Mouse (Mus musculus): Measurements from ENCODE around the gene E130114P18Rik. TPM values are rescaled to one million over a fixed set of nuclear protein-coding genes. Genes with fewer than 3 reads are reported as not detected.

E130114P18Rik gene
- polyA plus RNA-seq, 1 experiment from 2014 or later = 26.3 TPM

GRCm38 (mm10) chr4:97618668-97619373 lies 159.1 kb downstream of the E130114P18Rik start:
- H3K27me3 ChIP-seq (ENCODE audit: control insufficient read depth, insufficient read depth, low read length) = no peaks in the 10 kb centered on the region
- H3K27ac ChIP-seq = peak overlapping the region; percentile 49
- H3K36me3 ChIP-seq (replicated peaks; ENCODE audit: control insufficient read depth, insufficient read depth) = no peaks in the 10 kb centered on the region
- WGBS = 47% methylated on average over 15 of the region's 15 CpGs
- H3K9me3 ChIP-seq (ENCODE audit: control insufficient read depth, low read length) = no peaks in the 10 kb centered on the region
- DNase-seq (ENCODE audit: low spot score) (peak; percentile 41), ATAC-seq (ENCODE audit: low FRiP score) (peak; percentile 80)
- H3K4me2 ChIP-seq (replicated peaks) = peak overlapping the region; percentile 36
- no peak overlapping the region; the same call in 1 of the 2 replicates for H3K9ac ChIP-seq
- H3K4me3 ChIP-seq (replicated peaks; ENCODE audit: low read length) = no peak overlapping the region
- peaks cover 4% of the 10 kb centered on the region; the same call in 1 of the 2 replicates for H3K4me1 ChIP-seq (replicated peaks; ENCODE audit: control insufficient read depth, insufficient read depth, low read length)

- DNase-seq (ENCODE audit: low spot score) = no peak
- Histone ChIP-seq H3K4me3 (replicated peaks; ENCODE audit: low read length) (no peak overlapping the region), H3K27ac (no peak overlapping the region), H3K27me3 (ENCODE audit: control insufficient read depth, insufficient read depth, low read length) (no peaks in the 10 kb centered on the region), H3K9me3 (ENCODE audit: control insufficient read depth, low read length) (no peaks in the 10 kb centered on the region), H3K4me1 (replicated peaks; ENCODE audit: control insufficient read depth, insufficient read depth, low read length) (peaks cover 10% of the 10 kb centered on the region; the same call in 1 of the 2 replicates), H3K9ac (no peak overlapping the region), H3K4me2 (replicated peaks) (no peak overlapping the region), H3K36me3 (replicated peaks; ENCODE audit: control insufficient read depth, insufficient read depth) (no peaks in the 10 kb centered on the region)
- 81% methylated on average over 3 of the region's 3 CpGs for WGBS
- no peak for ATAC-seq (ENCODE audit: low FRiP score)
Observed at GRCm38 (mm10) chr4:97615031-97615430, 162.8 kb downstream of the E130114P18Rik start.

GRCm38 (mm10) chr4:97611251-97611847 lies 166.5 kb downstream of the E130114P18Rik start:
- ATAC-seq (ENCODE audit: low FRiP score) (peak; percentile 54), DNase-seq (ENCODE audit: low spot score) (peak; percentile 62)
- H3K4me2 ChIP-seq (replicated peaks) = no peak overlapping the region

GRCm38 (mm10) chr4:97609831-97610727 lies 167.8 kb downstream of the E130114P18Rik start:
- no peak overlapping the region for H3K4me2 ChIP-seq (replicated peaks)
- ATAC-seq (ENCODE audit: low FRiP score) = 0 out of 2 replicates have a peak, but pooled peaks have one; percentile 37

More at GRCm38 (mm10) chr4:97611251-97611847, 166.5 kb downstream of the E130114P18Rik start:
- H3K27ac ChIP-seq = peak overlapping the region; percentile 53
- 62% methylated on average over 11 of the region's 11 CpGs for WGBS
- no peaks in the 10 kb centered on the region for H3K36me3 ChIP-seq (replicated peaks; ENCODE audit: control insufficient read depth, insufficient read depth)
- H3K9me3 ChIP-seq (ENCODE audit: control insufficient read depth, low read length) = no peaks in the 10 kb centered on the region
- peaks cover 10% of the 10 kb centered on the region for H3K4me1 ChIP-seq (replicated peaks; ENCODE audit: control insufficient read depth, insufficient read depth, low read length)
- no peaks in the 10 kb centered on the region for H3K27me3 ChIP-seq (ENCODE audit: control insufficient read depth, insufficient read depth, low read length)
- no peak overlapping the region for H3K9ac ChIP-seq
- H3K4me3 ChIP-seq (replicated peaks; ENCODE audit: low read length) = no peak overlapping the region

DNA sequence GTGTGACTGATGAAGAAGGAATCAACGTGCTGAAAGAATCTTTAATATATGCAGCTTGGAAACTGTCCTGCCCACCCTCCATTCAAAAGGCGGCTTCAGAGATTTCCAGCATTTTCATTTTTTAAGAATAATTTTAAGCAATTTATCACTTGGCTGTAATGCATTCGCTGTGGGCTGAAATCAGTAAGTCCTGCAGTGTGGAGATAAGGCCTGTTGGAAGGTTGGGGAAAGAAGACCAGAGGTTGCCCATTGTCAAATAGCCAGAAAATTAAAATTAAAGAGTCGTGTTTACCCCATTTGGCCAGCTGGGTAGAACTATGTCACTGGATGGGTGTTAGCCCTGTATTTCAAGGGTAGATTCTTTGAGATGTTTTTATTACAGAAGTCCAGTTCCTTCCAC lies 168.5 kb downstream of the E130114P18Rik start:
- Histone ChIP-seq H3K9me3 (ENCODE audit: control insufficient read depth, low read length) (no peaks in the 10 kb centered on the region), H3K9ac (no peak overlapping the region), H3K4me1 (replicated peaks; ENCODE audit: control insufficient read depth, insufficient read depth, low read length) (peaks cover 10% of the 10 kb centered on the region), H3K4me2 (replicated peaks) (no peak overlapping the region), H3K4me3 (replicated peaks; ENCODE audit: low read length) (no peak overlapping the region), H3K27ac (peak overlapping the region; percentile 53), H3K36me3 (replicated peaks; ENCODE audit: control insufficient read depth, insufficient read depth) (no peaks in the 10 kb centered on the region), H3K27me3 (ENCODE audit: control insufficient read depth, insufficient read depth, low read length) (no peaks in the 10 kb centered on the region)
- ATAC-seq (ENCODE audit: low FRiP score) (no peak), DNase-seq (ENCODE audit: low spot score) (no peak)
- WGBS = 73% methylated on average over 4 of the region's 4 CpGs

More at GRCm38 (mm10) chr4:97609831-97610727, 167.8 kb downstream of the E130114P18Rik start:
- Histone ChIP-seq H3K4me3 (replicated peaks; ENCODE audit: low read length) (no peak overlapping the region), H3K9ac (no peak overlapping the region), H3K9me3 (ENCODE audit: control insufficient read depth, low read length) (no peaks in the 10 kb centered on the region), H3K27ac (peak overlapping the region; percentile 53), H3K27me3 (ENCODE audit: control insufficient read depth, insufficient read depth, low read length) (no peaks in the 10 kb centered on the region), H3K4me1 (replicated peaks; ENCODE audit: control insufficient read depth, insufficient read depth, low read length) (peaks cover 10% of the 10 kb centered on the region), H3K36me3 (replicated peaks; ENCODE audit: control insufficient read depth, insufficient read depth) (no peaks in the 10 kb centered on the region)
- WGBS = 22% methylated on average over 10 of the region's 10 CpGs
- peak; percentile 47 for DNase-seq (ENCODE audit: low spot score)

DNA sequence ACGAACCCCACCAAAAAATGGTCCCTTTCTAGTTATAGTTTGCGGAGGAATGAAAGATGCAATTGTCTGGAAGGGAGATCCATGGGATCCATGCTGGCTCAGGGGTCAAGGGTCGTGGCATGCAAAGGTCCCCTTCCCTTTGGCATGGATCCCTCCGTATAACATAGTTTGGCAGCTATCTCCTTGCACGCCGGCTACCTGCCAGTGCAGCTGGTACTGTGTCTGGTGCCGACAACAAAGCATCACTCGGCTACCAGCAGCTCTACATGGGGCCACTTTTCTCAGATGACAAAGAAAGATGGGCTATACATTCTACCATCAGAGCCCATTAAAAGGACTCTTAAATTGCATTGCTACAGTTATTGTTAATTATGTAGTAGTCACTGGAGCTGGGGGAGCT lies 169.2 kb downstream of the E130114P18Rik start:
- H3K27ac ChIP-seq = peak overlapping the region; percentile 53; the same call in 1 of the 2 replicates
- DNase-seq (ENCODE audit: low spot score) (no peak), ATAC-seq (ENCODE audit: low FRiP score) (peak; percentile 32; the same call in 1 of the 2 replicates)
- H3K4me3 ChIP-seq (replicated peaks; ENCODE audit: low read length) = no peak overlapping the region
- peaks cover 10% of the 10 kb centered on the region for H3K4me1 ChIP-seq (replicated peaks; ENCODE audit: control insufficient read depth, insufficient read depth, low read length)
- H3K9ac ChIP-seq = no peak overlapping the region
- H3K4me2 ChIP-seq (replicated peaks) = no peak overlapping the region
- 44% methylated on average over 8 of the region's 8 CpGs for WGBS
- H3K27me3 ChIP-seq (ENCODE audit: control insufficient read depth, insufficient read depth, low read length) = no peaks in the 10 kb centered on the region
- no peaks in the 10 kb centered on the region for H3K36me3 ChIP-seq (replicated peaks; ENCODE audit: control insufficient read depth, insufficient read depth)
- no peaks in the 10 kb centered on the region for H3K9me3 ChIP-seq (ENCODE audit: control insufficient read depth, low read length)

GRCm38 (mm10) chr4:97608134-97608533 lies 169.7 kb downstream of the E130114P18Rik start:
- Histone ChIP-seq H3K4me3 (replicated peaks; ENCODE audit: low read length) (no peak overlapping the region), H3K9ac (no peak overlapping the region), H3K27me3 (ENCODE audit: control insufficient read depth, insufficient read depth, low read length) (no peaks in the 10 kb centered on the region), H3K4me1 (replicated peaks; ENCODE audit: control insufficient read depth, insufficient read depth, low read length) (peaks cover 10% of the 10 kb centered on the region), H3K27ac (peak overlapping the region; percentile 35; the same call in 1 of the 2 replicates), H3K36me3 (replicated peaks; ENCODE audit: control insufficient read depth, insufficient read depth) (no peaks in the 10 kb centered on the region), H3K9me3 (ENCODE audit: control insufficient read depth, low read length) (no peaks in the 10 kb centered on the region), H3K4me2 (replicated peaks) (no peak overlapping the region)
- 45% methylated on average over 3 of the region's 3 CpGs for WGBS
- DNase-seq (ENCODE audit: low spot score) (no peak), ATAC-seq (ENCODE audit: low FRiP score) (no peak)

DNA sequence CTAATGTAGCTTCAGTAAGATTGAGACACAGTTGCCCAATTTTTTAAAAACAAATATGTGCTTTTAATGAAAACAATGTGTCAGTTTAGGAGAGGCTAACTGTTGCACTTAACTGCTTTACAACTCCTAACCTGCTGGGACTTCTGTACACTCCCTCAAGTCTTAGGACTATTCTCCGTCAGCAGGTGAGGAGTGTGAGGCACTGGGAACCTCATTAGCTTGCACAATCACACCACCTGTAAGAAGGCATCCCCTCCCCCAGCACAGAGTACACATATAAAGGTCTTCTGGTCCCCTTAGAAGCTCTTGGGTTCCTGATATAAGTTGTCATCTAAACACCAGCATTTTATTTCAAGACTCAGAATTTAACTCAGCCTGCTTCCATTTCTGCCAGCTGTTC lies 170.7 kb downstream of the E130114P18Rik start:
- H3K27ac ChIP-seq = no peak overlapping the region
- no peak overlapping the region for H3K4me3 ChIP-seq (replicated peaks; ENCODE audit: low read length)
- whole genome bisulfite sequencing = 83% methylated on average over 1 of the region's 1 CpGs
- peaks cover 10% of the 10 kb centered on the region for H3K4me1 ChIP-seq (replicated peaks; ENCODE audit: control insufficient read depth, insufficient read depth, low read length)
- no peaks in the 10 kb centered on the region for H3K9me3 ChIP-seq (ENCODE audit: control insufficient read depth, low read length)
- DNase-seq (ENCODE audit: low spot score) = no peak
- ATAC-seq (ENCODE audit: low FRiP score) = no peak
- H3K27me3 ChIP-seq (ENCODE audit: control insufficient read depth, insufficient read depth, low read length) = no peaks in the 10 kb centered on the region
- no peak overlapping the region for H3K4me2 ChIP-seq (replicated peaks)
- no peaks in the 10 kb centered on the region for H3K36me3 ChIP-seq (replicated peaks; ENCODE audit: control insufficient read depth, insufficient read depth)
- H3K9ac ChIP-seq = no peak overlapping the region

DNA sequence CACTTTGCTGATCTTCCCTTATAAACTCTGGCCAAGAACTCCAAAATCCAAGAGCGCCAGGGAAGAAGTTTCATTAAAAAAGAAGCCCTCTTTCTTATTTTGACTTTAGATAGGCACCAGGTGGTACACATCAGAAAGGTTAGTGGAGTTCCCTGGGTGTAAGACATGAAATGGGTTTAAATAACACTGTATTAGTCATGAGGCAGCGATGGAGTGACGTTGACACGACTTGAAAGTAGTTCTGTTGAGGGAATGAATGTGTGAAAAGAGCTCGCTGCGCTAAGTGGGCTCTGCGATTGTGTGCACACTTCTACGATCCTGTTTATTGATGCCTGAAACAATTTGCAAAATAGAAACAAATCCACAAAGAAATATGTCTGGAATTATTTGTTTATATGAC lies 171.4 kb downstream of the E130114P18Rik start:
- no peak overlapping the region for H3K9ac ChIP-seq
- no peak overlapping the region for H3K4me2 ChIP-seq (replicated peaks)
- no peak for DNase-seq (ENCODE audit: low spot score)
- H3K27ac ChIP-seq = no peak overlapping the region
- H3K27me3 ChIP-seq (ENCODE audit: control insufficient read depth, insufficient read depth, low read length) = no peaks in the 10 kb centered on the region
- no peak for ATAC-seq (ENCODE audit: low FRiP score)
- H3K9me3 ChIP-seq (ENCODE audit: control insufficient read depth, low read length) = no peaks in the 10 kb centered on the region
- no peaks in the 10 kb centered on the region for H3K36me3 ChIP-seq (replicated peaks; ENCODE audit: control insufficient read depth, insufficient read depth)
- H3K4me1 ChIP-seq (replicated peaks; ENCODE audit: control insufficient read depth, insufficient read depth, low read length) = peaks cover 10% of the 10 kb centered on the region
- 86% methylated on average over 8 of the region's 8 CpGs for WGBS
- H3K4me3 ChIP-seq (replicated peaks; ENCODE audit: low read length) = no peak overlapping the region
